Mouse (Mus musculus) testis, adult 2 months (tissue): ENCODE measurements around the gene Atp6v0a2. TPM values are rescaled to one million over a fixed set of nuclear protein-coding genes. Genes with fewer than 3 reads are reported as not detected.

Experiments used
- H3K27ac ChIP-seq: fragments of 200-500 bp; 2 replicates; pipeline ENCODE4 v1.5.1; 2012; ENCODE audit warnings: low read depth, low read length; ENCODE audit not compliant: control insufficient read depth, insufficient read depth
- H3K27me3 ChIP-seq: fragments of 200-500 bp; 2 replicates; pipeline ENCODE4 v1.6.1; 2012; ENCODE audit warnings: mild to moderate bottlenecking, low read length, moderate library complexity; ENCODE audit not compliant: control insufficient read depth, insufficient read depth
- H3K36me3 ChIP-seq: fragments of 200-500 bp; 2 replicates; pipeline ENCODE4 v1.6.1; 2012; ENCODE audit warnings: mild to moderate bottlenecking, low read length; ENCODE audit not compliant: control insufficient read depth, insufficient read depth
- H3K4me1 ChIP-seq: fragments of 200-500 bp; 2 replicates; pipeline ENCODE4 v1.6.1; 2012; ENCODE audit warnings: low read length; ENCODE audit not compliant: control insufficient read depth, insufficient read depth
- H3K4me3 ChIP-seq: fragments of 200-500 bp; 2 replicates; pipeline ENCODE4 v1.5.1; 2012; ENCODE audit warnings: low read depth, mild to moderate bottlenecking, low read length, moderate library complexity, mixed read lengths; ENCODE audit not compliant: control insufficient read depth
- CTCF ChIP-seq: fragments of 200-500 bp; IDR thresholded peaks from 2 replicates; pipeline ENCODE4 v1.5.1; 2012; ENCODE audit warnings: low read depth, mild to moderate bottlenecking, inconsistent platforms, low read length, moderate library complexity; ENCODE audit not compliant: control insufficient read depth, insufficient read depth, insufficient replicate concordance
- POLR2A ChIP-seq: fragments of 200-500 bp; IDR thresholded peaks from 2 replicates; pipeline ENCODE4 v1.6.1; 2012; ENCODE audit warnings: low read depth, mild to moderate bottlenecking, inconsistent platforms, low read length, moderate library complexity; ENCODE audit not compliant: control insufficient read depth
- polyA plus RNA-seq: library from polyadenylated mRNA; depleted of rRNA; stranded (reverse); fragments of >200 nt; gene quantifications from 2 replicates; pipeline ENCODE4 v1.2.3, GENCODE M21; 2012

Gene Atp6v0a2
- polyA plus RNA-seq, 1 experiment = 13.5 TPM

- Histone ChIP-seq H3K27ac (no peak overlapping the region), H3K36me3 (no peaks in the 10 kb centered on the region), H3K4me1 (peaks cover 10% of the 10 kb centered on the region), H3K4me3 (peak overlapping the region; percentile 63), H3K27me3 (no peaks in the 10 kb centered on the region)
- TF ChIP-seq CTCF = no peak
- TF ChIP-seq POLR2A = no peak
Observed at GRCm38 (mm10) chr5:124729662-124730206, 101.4 kb downstream of the Atp6v0a2 start.

GRCm38 (mm10) chr5:124733961-124734360 lies 105.6 kb downstream of the Atp6v0a2 start:
- peaks cover 3% of the 10 kb centered on the region; the same call in 1 of the 2 replicates for H3K4me1 ChIP-seq
- TF ChIP-seq CTCF (no peak), POLR2A (no peak)
- H3K4me3 ChIP-seq = no peak overlapping the region
- H3K36me3 ChIP-seq = no peaks in the 10 kb centered on the region; the same call in 1 of the 2 replicates
- H3K27ac ChIP-seq = no peak overlapping the region
- no peaks in the 10 kb centered on the region for H3K27me3 ChIP-seq

GRCm38 (mm10) chr5:124741898-124742599 lies 113.7 kb downstream of the Atp6v0a2 start:
- no peak overlapping the region for H3K4me3 ChIP-seq
- no peaks in the 10 kb centered on the region for H3K36me3 ChIP-seq
- no peak overlapping the region for H3K27ac ChIP-seq
- H3K27me3 ChIP-seq = no peaks in the 10 kb centered on the region
- H3K4me1 ChIP-seq = no peaks in the 10 kb centered on the region
- TF ChIP-seq CTCF (peak; percentile 34; the same call in 1 of the 2 replicates), POLR2A (no peak)

GRCm38 (mm10) chr5:124743841-124744240 lies 115.5 kb downstream of the Atp6v0a2 start:
- H3K4me3 ChIP-seq = no peak overlapping the region
- no peaks in the 10 kb centered on the region for H3K4me1 ChIP-seq
- no peaks in the 10 kb centered on the region for H3K36me3 ChIP-seq
- no peaks in the 10 kb centered on the region for H3K27me3 ChIP-seq
- H3K27ac ChIP-seq = no peak overlapping the region
- TF ChIP-seq POLR2A (no peak), CTCF (no peak)

GRCm38 (mm10) chr5:124746220-124746619 lies 117.8 kb downstream of the Atp6v0a2 start:
- no peaks in the 10 kb centered on the region for H3K4me1 ChIP-seq
- no peak overlapping the region for H3K4me3 ChIP-seq
- no peak overlapping the region for H3K27ac ChIP-seq
- H3K27me3 ChIP-seq = no peaks in the 10 kb centered on the region
- no peaks in the 10 kb centered on the region for H3K36me3 ChIP-seq
- TF ChIP-seq CTCF (no peak), POLR2A (no peak)

GRCm38 (mm10) chr5:124748296-124748695 lies 119.9 kb downstream of the Atp6v0a2 start:
- TF ChIP-seq CTCF (no peak), POLR2A (no peak)
- no peaks in the 10 kb centered on the region for H3K36me3 ChIP-seq
- no peak overlapping the region for H3K27ac ChIP-seq
- no peak overlapping the region for H3K4me3 ChIP-seq
- H3K27me3 ChIP-seq = no peaks in the 10 kb centered on the region
- H3K4me1 ChIP-seq = no peaks in the 10 kb centered on the region

GRCm38 (mm10) chr5:124751656-124752055 lies 123.3 kb downstream of the Atp6v0a2 start:
- no peak for TF ChIP-seq POLR2A
- no peak for TF ChIP-seq CTCF
- Histone ChIP-seq H3K4me3 (no peak overlapping the region), H3K27me3 (no peaks in the 10 kb centered on the region), H3K36me3 (no peaks in the 10 kb centered on the region), H3K4me1 (no peaks in the 10 kb centered on the region), H3K27ac (no peak overlapping the region)
